13 mouse cellular contexts compared by ENCODE assay signal in the genomic region with DNA sequence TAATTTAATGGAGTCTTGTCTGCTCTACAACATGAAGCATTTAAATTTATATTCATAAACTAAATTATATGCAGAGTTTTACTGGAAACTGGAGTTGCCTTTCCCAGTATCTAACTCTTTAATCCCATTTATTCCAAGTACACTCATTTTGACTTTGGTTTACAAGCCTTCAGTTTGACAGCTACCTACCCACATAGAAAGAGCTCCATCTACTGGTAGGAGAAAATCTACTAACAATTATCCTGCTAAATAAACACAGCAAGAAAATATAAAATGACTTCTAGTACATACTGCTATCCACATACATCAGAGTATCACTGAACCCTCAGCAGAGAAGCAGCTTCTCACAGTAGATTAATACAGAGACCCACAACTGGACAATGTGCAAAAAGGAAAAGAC. TPM values are rescaled to one million over a fixed set of nuclear protein-coding genes. Genes with fewer than 3 reads are reported as not detected.
DNase-seq lines count a peak whose midpoint lies in the region; ATAC-seq and TF ChIP-seq lines count a peak whose summit lies in the region.
"Had no signal": no experiment of that assay in that cellular context is flagged by ENCODE, and none has a peak within 500 bp of the region (broad histone marks: within the 10 kb centered on the region; RNA-seq: fewer than 3 reads in every experiment).

No protein-coding gene starts in this region.

- H3K4me3 ChIP-seq in gastrocnemius, adult 2 months: no peak overlapping the region
- H3K4me3 ChIP-seq in liver, embryonic 14.5 days (ENCODE audit: insufficient read depth in 1 of 2, low read depth in 2 of 2, low read length in 2 of 2): no peak overlapping the region
- H3K4me3 ChIP-seq: forebrain, embryonic 13.5 days had no signal

- ATAC-seq in liver, embryonic 14.5 days (ENCODE audit: insufficient read depth): no peak
- ATAC-seq: forebrain, embryonic 13.5 days had no signal

- no peaks in the 10 kb centered on the region for H3K9me3 ChIP-seq in liver, embryonic 14.5 days (ENCODE audit: control insufficient read depth, low read length)
- H3K9me3 ChIP-seq: forebrain, embryonic 13.5 days had no signal

- no peaks in the 10 kb centered on the region for H3K4me1 ChIP-seq in liver, embryonic 14.5 days (replicated peaks; ENCODE audit: control insufficient read depth in 2 of 2, insufficient read depth in 2 of 2, low read length in 1 of 2)

- H3K36me3 ChIP-seq in liver, embryonic 14.5 days (replicated peaks; ENCODE audit: control insufficient read depth, insufficient read depth, low read depth): no peaks in the 10 kb centered on the region

- H3K27me3 ChIP-seq in liver, embryonic 14.5 days (ENCODE audit: control insufficient read depth, insufficient read depth, low read length): no peaks in the 10 kb centered on the region
- H3K27me3 ChIP-seq: forebrain, embryonic 13.5 days had no signal

- intact Hi-C loops in gastrocnemius, adult 2 months (cut with DNase I): loop anchor here (2.0 to 5.0 kb wide), 2 partner anchors 34 to 58 kb away; no protein-coding TSS in a partner anchor
- intact Hi-C loops in gastrocnemius, postnatal 36 days (cut with DNase I): loop anchor here (5.0 kb wide), 2 partner anchors 59 to 229 kb away; no protein-coding TSS in a partner anchor
- intact Hi-C loops in left cerebral cortex, postnatal 14 days (cut with DNase I): loop anchor here (5.0 kb wide), 1 partner anchor 39 kb away; no protein-coding TSS in a partner anchor

- H3K27ac ChIP-seq in gastrocnemius, adult 2 months: no peak overlapping the region
- no peak overlapping the region for H3K27ac ChIP-seq in liver, embryonic 14.5 days
- H3K27ac ChIP-seq: forebrain, embryonic 13.5 days had no signal

- no peak for TF ChIP-seq EP300 in liver, embryonic 14.5 days (IDR thresholded peaks at IDR 0.05; ENCODE audit: low read depth)

- peak; percentile 76 for TF ChIP-seq CTCF in gastrocnemius, adult 2 months (IDR thresholded peaks at IDR 0.05)
- peak; percentile 37; the same call in 1 of the 2 replicates for TF ChIP-seq CTCF in liver, embryonic 14.5 days (IDR thresholded peaks at IDR 0.05; ENCODE audit: low read depth)

- no peak overlapping the region for H3K9ac ChIP-seq in liver, embryonic 14.5 days (replicated peaks)
- H3K9ac ChIP-seq: forebrain, embryonic 13.5 days had no signal

- no peak overlapping the region for H3K4me2 ChIP-seq in liver, embryonic 14.5 days (ENCODE audit: low read depth)
- H3K4me2 ChIP-seq: forebrain, embryonic 13.5 days had no signal

- DNase-seq in gastrocnemius, adult 2 months: no peak
- DNase-seq in gastrocnemius, postnatal 36 days: no peak
- peak in 2 of 3 experiments; percentile 9 to 17 for DNase-seq in liver, embryonic 14.5 days (ENCODE audit: low read depth in 3 of 3, low spot score in 3 of 3)
- DNase-seq in liver: no peak
- peak; percentile 47 for DNase-seq in CD4-positive helper T cell, adult 2 months (ENCODE audit: low read depth, low spot score)
- DNase-seq in brain, adult 2 months (ENCODE audit: low read depth, low spot score): peak; percentile 56
- DNase-seq in urinary bladder, postnatal 14 days (ENCODE audit: low spot score): no peak
- no peak for DNase-seq in left cerebral cortex, postnatal 14 days (ENCODE audit: low spot score in 2 of 2)
- DNase-seq: adrenal gland, adult 2 months; cerebellum, adult 18-20 months; gastrocnemius, postnatal 25 days; layer of hippocampus, postnatal 36 days had no signal

RNA-seq across cellular contexts. Expression of gene Smurf2, which starts 9.3 kb away (rescaled TPM):
- 10 to 100 TPM; 26.5 to 32.2 TPM for total RNA-seq in gastrocnemius, adult 2 months (2021)
- 10 to 100 TPM; 22.2 to 22.8 TPM for total RNA-seq in gastrocnemius, postnatal 36 days (2021)
- 2.6 and 3.2 TPM in 2 replicates for polyA plus RNA-seq in liver, embryonic 14.5 days (2012; rRNA removed)
- 3.8 and 4.0 TPM in 2 replicates for polyA plus RNA-seq in liver, embryonic 14.5 days (2014; fragmentation: Nextera tagmentation; extraction: Ambion mirVana)
- 10 to 100 TPM; 24.6 to 28.1 TPM for total RNA-seq in left cerebral cortex, postnatal 14 days (2021)

Comparison
In these comparisons a context has a peak if more than half of its experiments do, and no peak if none do; other contexts are left out.
1. DNase-seq: peak in liver, embryonic 14.5 days (2 of 3), CD4-positive helper T cell, adult 2 months (single experiment) and brain, adult 2 months (single experiment); none in gastrocnemius, adult 2 months (single experiment), gastrocnemius, postnatal 36 days (0 of 2), liver (single experiment), urinary bladder, postnatal 14 days (single experiment) and left cerebral cortex, postnatal 14 days (0 of 2).